Mouse (Mus musculus): ENCODE results near the gene Nfix.

GRCm38 (mm10) chr8:84794486-84794885 is 5.7 kb downstream of the Nfix start:
- TF ChIP-seq POLR2A (IDR thresholded peaks at IDR 0.05; ENCODE audit: extremely low read depth, insufficient read depth, low read length): no peak
- TF ChIP-seq CTCF (IDR thresholded peaks at IDR 0.05; ENCODE audit: extremely low read depth, insufficient read depth, low read length): no peak

Measured in cortical plate, adult 2 months (tissue).